Mouse (Mus musculus): ENCODE data around the gene 9230104L09Rik. TPM values are rescaled to one million over a fixed set of nuclear protein-coding genes. Genes with fewer than 3 reads are reported as not detected.

Gene 9230104L09Rik
- not detected for polyA plus RNA-seq (2017; shearing (Covaris generic))

GRCm38 (mm10) chr2:148864966-148865365, at the start of gene 9230104L09Rik:
Gene 9230104L09Rik, minus strand, starts transcription at chr2:148865038.

GRCm38 (mm10) chr2:148875335-148875811, 10.5 kb upstream of the 9230104L09Rik start, which contains the start of gene Cst3:
Gene Cst3, minus strand, starts transcription at chr2:148875692.

GRCm38 (mm10) chr2:148834912-148835311, 29.9 kb downstream of the 9230104L09Rik start, which contains the start of gene Cst9:
Gene Cst9, plus strand, starts transcription at chr2:148835147.

GRCm38 (mm10) chr2:148819909-148820308, 44.9 kb downstream of the 9230104L09Rik start, which contains the start of gene Cst13:
Gene Cst13, plus strand, starts transcription at chr2:148820081.

GRCm38 (mm10) chr2:148798485-148798884, 66.4 kb downstream of the 9230104L09Rik start, which contains the start of gene Cst8:
Gene Cst8, plus strand, starts transcription at chr2:148798785.

Other genes starting within 250 kb of the 9230104L09Rik start
- gene Nxt1, start 192.4 kb downstream of the 9230104L09Rik start, polyA plus RNA-seq (2017; shearing (Covaris generic)), result 76.0 TPM
- gene Gzf1, start 184.0 kb downstream of the 9230104L09Rik start, polyA plus RNA-seq (2017; shearing (Covaris generic)), result 19.7 TPM
- gene Napb, start 132.6 kb downstream of the 9230104L09Rik start, polyA plus RNA-seq (2017; shearing (Covaris generic)), result 2.0 TPM
- gene Cstl1, start 114.7 kb downstream of the 9230104L09Rik start, polyA plus RNA-seq (2017; shearing (Covaris generic)), result not detected
- not detected for gene Cst11, start 93.5 kb downstream of the 9230104L09Rik start, polyA plus RNA-seq (2017; shearing (Covaris generic))
- not detected for gene 8030411F24Rik, start 83.0 kb downstream of the 9230104L09Rik start, polyA plus RNA-seq (2017; shearing (Covaris generic))
- not detected for gene Cst12, start 75.7 kb downstream of the 9230104L09Rik start, polyA plus RNA-seq (2017; shearing (Covaris generic))
- not detected for gene Cst8, start 66.3 kb downstream of the 9230104L09Rik start, polyA plus RNA-seq (2017; shearing (Covaris generic))
- not detected for gene Cst13, start 45.0 kb downstream of the 9230104L09Rik start, polyA plus RNA-seq (2017; shearing (Covaris generic))
- gene Cst9, start 29.9 kb downstream of the 9230104L09Rik start, polyA plus RNA-seq (2017; shearing (Covaris generic)), result not detected
- 169 TPM for gene Cst3, start 10.7 kb upstream of the 9230104L09Rik start, polyA plus RNA-seq (2017; shearing (Covaris generic))
- gene Gm1330, start 138.2 kb upstream of the 9230104L09Rik start, polyA plus RNA-seq (2017; shearing (Covaris generic)), result not detected
- not detected for gene Gm10750, start 152.2 kb upstream of the 9230104L09Rik start, polyA plus RNA-seq (2017; shearing (Covaris generic))